Mouse (Mus musculus): ENCODE data around the gene Cadps.

Cadps gene

DNA sequence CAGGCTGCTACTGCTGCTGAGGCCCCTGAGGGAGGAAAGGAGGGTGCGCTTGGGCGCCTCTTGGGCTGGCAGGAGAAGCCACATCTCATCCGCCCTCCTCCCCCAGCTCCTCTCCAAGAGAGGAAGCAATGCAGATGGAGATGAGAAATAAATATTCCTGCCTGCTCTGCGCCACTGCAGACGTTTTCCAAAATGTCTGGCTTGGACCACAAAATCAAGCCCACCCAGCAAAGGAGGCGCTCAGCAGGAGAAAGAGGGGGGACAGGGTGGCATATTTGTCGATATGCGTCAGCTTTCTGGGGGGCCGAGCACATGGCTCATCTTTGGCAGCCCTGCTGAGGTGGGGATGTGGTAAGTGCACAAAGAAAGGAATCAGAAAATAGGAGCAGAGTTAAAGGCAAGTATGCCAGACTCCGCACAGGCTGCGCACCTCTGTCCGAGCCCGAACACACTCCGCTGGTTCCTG, 385.9 kb downstream of the Cadps start:
- in situ Hi-C loops (cut with MboI; ENCODE audit: low pct_unique_long_range_greater_than_20kb in 1 of 2, low sequenced_read_pairs in 2 of 2, unreplicated experiment in 1 of 2) = no loop called here

DNA sequence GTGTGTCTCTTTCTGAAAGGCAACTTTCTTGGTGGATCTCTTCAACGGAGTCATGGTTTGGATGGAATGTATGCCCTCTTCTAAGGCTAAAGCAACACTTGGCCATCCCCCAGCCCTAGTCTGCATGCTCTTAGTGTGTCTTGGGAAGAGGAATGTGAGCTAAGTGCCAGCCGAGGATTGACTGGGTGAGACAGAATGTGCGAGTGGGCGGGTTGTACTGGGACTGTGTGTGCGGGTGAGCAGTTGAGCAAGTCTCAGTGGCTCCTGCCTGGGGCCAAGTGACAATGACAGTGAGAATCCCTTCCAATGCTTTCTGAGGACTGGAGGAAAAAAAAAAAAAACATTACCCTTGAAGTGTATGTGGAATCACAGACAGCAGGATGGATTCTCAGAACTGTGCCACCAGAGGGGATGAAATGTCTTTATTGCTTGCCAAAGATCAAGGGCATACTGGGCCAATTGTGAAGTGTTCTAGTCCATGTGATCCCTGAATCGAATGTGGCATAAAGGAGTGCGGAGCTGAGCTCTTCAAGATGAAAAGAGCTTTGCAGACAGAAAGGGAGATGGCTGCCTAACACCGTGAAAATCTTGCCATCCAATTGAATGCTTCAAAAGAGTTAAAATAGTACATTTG, 394.7 kb downstream of the Cadps start:
- in situ Hi-C loops (cut with MboI; ENCODE audit: low pct_unique_long_range_greater_than_20kb in 1 of 2, low sequenced_read_pairs in 2 of 2, unreplicated experiment in 1 of 2) = no loop called here

DNA sequence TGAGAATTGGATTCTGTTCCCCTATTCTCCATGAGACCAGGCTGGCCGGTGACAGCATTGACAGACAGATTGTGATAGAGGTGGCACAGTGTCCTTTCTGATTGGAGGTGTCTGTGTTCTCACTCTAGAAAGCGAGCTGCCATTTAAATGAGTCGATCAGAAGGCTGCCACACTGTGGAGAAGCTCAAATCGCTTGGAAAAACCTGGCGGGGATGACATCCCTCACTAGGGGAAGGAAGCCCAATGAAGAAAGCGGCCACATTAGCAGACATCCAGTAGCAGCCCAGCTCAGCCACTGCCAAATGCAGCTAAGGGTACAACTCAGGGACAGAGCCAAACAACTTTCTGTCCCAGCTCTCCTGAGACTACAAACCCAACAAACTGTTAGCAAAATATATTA, 397.6 kb downstream of the Cadps start:
- in situ Hi-C loops (cut with MboI; ENCODE audit: low pct_unique_long_range_greater_than_20kb in 1 of 2, low sequenced_read_pairs in 2 of 2, unreplicated experiment in 1 of 2) = no loop called here

- in situ Hi-C loops (cut with MboI; ENCODE audit: low pct_unique_long_range_greater_than_20kb in 1 of 2, low sequenced_read_pairs in 2 of 2, unreplicated experiment in 1 of 2) = no loop called here
These were observed 412.6 kb downstream of the Cadps start for GRCm38 (mm10) chr14:12410276-12410675.

DNA sequence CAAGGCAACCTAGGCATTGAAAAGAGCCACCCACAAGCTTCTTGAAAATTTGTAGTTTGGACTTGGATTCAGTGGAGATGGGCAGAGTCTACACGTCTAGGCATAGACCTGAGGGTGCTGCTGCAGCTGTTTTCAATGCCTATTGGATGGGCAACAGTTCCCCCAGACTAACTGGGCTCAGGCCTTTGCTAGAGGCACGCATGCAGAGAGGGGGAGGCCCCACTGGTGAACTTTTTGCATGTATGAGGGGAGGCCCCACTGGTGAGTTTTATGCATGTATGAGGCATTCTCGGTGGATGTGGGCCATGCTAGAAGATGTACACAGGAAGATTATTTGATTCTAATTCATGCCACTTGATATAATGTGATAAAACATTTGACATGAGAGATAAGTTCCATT, 413.1 kb downstream of the Cadps start:
- in situ Hi-C loops (cut with MboI; ENCODE audit: low pct_unique_long_range_greater_than_20kb in 1 of 2, low sequenced_read_pairs in 2 of 2, unreplicated experiment in 1 of 2) = no loop called here

- in situ Hi-C loops (cut with MboI; ENCODE audit: low pct_unique_long_range_greater_than_20kb in 1 of 2, low sequenced_read_pairs in 2 of 2, unreplicated experiment in 1 of 2) = no loop called here
These were observed 416.3 kb downstream of the Cadps start for GRCm38 (mm10) chr14:12406588-12406987.

DNA sequence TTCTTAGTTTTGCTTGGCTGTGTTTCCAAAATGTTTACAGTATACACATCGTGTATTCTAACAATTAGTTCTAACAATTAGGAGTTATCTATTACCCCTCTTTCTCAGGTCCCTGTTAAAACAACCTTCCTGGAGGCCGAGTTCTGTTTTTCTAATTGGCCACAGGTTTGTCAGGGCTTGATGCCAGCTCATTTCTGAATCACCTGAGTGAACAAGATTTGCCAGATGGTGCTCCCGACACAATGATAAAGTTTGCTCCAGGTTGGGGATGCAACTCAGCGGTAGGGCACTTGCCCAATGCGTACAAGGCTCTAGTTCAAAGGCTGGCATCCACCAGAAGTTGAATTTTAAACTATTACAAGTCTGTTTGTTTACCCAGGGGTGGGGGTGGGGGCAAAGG, 417.7 kb downstream of the Cadps start:
- in situ Hi-C loops (cut with MboI; ENCODE audit: low pct_unique_long_range_greater_than_20kb in 1 of 2, low sequenced_read_pairs in 2 of 2, unreplicated experiment in 1 of 2) = no loop called here

GRCm38 (mm10) chr14:12404724-12405123, 418.2 kb downstream of the Cadps start:
- in situ Hi-C loops (cut with MboI; ENCODE audit: low pct_unique_long_range_greater_than_20kb in 1 of 2, low sequenced_read_pairs in 2 of 2, unreplicated experiment in 1 of 2) = no loop called here

DNA sequence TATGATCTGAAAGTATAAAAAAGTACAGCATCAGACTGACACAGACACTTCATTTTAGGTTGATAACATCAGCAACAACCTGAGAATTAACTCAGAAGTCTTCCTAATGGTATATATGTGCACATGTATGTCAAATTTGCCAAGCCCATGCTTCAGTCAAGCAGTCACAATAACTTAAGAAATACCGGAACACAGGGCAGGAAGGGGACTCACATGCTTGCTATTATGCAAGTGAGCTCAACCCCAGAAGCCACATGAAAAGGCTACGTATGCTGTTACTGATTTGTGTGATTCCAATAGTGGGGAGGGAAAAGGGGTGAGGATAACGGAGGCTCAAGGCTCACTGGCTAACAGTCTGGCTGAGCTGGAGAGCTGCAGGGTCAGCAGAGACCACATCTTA, 418.8 kb downstream of the Cadps start:
- in situ Hi-C loops (cut with MboI; ENCODE audit: low pct_unique_long_range_greater_than_20kb in 1 of 2, low sequenced_read_pairs in 2 of 2, unreplicated experiment in 1 of 2) = no loop called here

- in situ Hi-C loops (cut with MboI; ENCODE audit: low pct_unique_long_range_greater_than_20kb in 1 of 2, low sequenced_read_pairs in 2 of 2, unreplicated experiment in 1 of 2) = no loop called here
These were observed 422.8 kb downstream of the Cadps start for GRCm38 (mm10) chr14:12400116-12400515.

GRCm38 (mm10) chr14:12397561-12397960, 425.3 kb downstream of the Cadps start:
- in situ Hi-C loops (cut with MboI; ENCODE audit: low pct_unique_long_range_greater_than_20kb in 1 of 2, low sequenced_read_pairs in 2 of 2, unreplicated experiment in 1 of 2) = no loop called here

GRCm38 (mm10) chr14:12394318-12394717, 428.6 kb downstream of the Cadps start:
- in situ Hi-C loops (cut with MboI; ENCODE audit: low pct_unique_long_range_greater_than_20kb in 1 of 2, low sequenced_read_pairs in 2 of 2, unreplicated experiment in 1 of 2) = no loop called here

GRCm38 (mm10) chr14:12393271-12393861, 429.5 kb downstream of the Cadps start:
- in situ Hi-C loops (cut with MboI; ENCODE audit: low pct_unique_long_range_greater_than_20kb in 1 of 2, low sequenced_read_pairs in 2 of 2, unreplicated experiment in 1 of 2) = no loop called here

DNA sequence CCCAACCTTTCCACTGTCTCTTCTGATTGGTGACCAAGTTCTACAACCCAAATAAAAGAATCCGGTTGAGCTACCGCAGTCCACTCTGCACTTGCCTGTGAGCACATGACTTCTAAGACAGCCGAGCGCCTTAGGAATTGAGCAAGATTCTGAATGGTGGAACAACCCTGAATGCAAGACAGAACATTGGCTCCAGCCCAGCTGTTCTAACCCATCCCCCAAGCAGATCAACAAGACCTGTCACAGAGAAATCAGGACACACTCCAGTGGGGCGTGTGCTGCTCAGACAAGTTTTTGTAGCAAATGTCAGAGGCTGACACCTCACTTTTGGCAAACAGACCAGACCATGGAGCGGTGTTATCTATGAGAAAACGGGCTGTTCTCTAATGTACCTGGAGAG, 431.7 kb downstream of the Cadps start:
- in situ Hi-C loops (cut with MboI; ENCODE audit: low pct_unique_long_range_greater_than_20kb in 1 of 2, low sequenced_read_pairs in 2 of 2, unreplicated experiment in 1 of 2) = no loop called here

GRCm38 (mm10) chr14:12388806-12389436, 434.0 kb downstream of the Cadps start:
- in situ Hi-C loops (cut with MboI; ENCODE audit: low pct_unique_long_range_greater_than_20kb in 1 of 2, low sequenced_read_pairs in 2 of 2, unreplicated experiment in 1 of 2) = no loop called here

DNA sequence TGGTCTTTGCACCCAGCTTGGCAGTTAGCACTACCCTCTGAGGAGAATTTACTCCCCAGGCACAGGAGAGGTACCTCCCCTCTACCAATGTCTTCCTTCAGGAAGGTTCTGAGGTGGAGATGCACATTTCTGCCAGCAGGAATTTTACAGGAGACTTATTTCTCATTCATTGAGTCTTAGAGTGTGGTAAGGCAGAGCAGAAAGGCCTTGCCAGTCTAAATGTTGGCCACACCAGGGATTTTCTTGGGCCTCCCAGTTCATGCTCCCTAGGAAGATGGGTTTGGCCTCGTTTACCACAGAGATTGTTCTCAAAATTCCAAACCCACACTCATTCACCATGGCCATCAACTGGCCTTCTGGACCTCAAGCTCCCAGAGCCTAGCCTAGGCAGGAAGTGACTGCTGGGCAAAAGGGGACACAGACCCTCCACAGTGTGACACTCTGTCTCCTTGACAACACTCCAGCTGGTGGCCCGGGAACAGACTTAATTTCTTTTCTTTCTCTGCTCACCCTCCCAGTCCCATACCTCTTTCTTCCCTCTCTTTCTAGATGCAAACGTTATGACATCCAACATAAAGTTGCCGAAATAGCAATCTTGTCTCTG, 434.6 kb downstream of the Cadps start:
- in situ Hi-C loops (cut with MboI; ENCODE audit: low pct_unique_long_range_greater_than_20kb in 1 of 2, low sequenced_read_pairs in 2 of 2, unreplicated experiment in 1 of 2) = no loop called here

DNA sequence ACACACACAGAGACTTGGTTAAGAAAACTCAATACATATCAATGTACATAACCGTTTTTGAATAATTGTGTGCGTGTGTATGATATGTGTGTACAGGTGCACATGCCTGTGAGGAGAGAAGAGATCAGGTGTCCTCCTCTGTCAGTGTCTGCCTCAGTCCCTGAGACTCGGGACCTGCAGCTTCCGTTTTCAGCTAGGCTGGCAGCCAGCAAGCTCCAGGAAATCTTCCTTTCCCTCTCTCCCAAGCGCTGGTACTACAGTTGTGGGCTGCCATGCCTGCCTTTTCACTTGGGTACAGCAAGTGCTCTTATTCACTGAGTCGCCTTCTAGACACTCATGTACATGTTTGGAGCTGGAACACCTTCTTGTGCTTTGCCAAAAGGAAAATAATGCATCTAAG, 435.7 kb downstream of the Cadps start:
- in situ Hi-C loops (cut with MboI; ENCODE audit: low pct_unique_long_range_greater_than_20kb in 1 of 2, low sequenced_read_pairs in 2 of 2, unreplicated experiment in 1 of 2) = no loop called here

DNA sequence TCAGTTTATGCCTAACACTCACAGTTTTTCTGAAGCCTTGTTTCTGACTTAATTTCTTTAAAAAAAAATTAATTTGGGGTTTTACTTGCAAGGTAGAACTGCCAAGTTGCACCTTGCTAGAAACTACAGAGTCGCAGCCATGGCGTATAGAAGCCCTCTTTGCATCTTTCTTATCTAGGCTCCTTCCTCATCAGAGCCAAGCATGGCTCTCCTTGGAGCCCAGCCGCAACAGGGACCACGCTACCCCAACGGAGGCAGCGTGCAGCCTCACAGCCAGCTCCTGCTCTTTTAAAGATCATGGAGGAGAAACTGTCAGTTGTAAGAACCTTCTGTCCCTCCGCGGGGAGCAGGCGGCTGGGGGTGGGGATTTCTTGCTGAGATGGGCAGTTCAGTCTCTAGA, 445.0 kb downstream of the Cadps start:
- in situ Hi-C loops (cut with MboI; ENCODE audit: low pct_unique_long_range_greater_than_20kb in 1 of 2, low sequenced_read_pairs in 2 of 2, unreplicated experiment in 1 of 2) = no loop called here

DNA sequence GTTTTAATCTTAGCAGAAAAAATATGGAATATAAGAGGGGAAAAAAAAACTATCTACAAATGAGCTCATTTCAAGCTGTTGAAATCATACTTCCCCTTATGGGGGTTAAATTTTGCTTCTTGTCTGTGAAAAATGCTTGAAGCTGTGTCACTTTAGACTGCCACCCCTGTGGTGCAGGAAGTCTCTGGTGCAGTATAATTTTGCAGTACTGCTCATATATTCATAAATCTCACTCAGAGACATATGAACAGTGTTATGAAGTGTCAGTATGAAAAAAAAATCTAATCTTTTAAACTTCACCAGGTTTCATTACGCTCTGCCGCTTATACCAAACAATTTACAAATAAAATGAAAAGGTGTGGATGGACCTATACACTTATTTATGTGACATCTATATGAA, 445.6 kb downstream of the Cadps start:
- in situ Hi-C loops (cut with MboI; ENCODE audit: low pct_unique_long_range_greater_than_20kb in 1 of 2, low sequenced_read_pairs in 2 of 2, unreplicated experiment in 1 of 2) = no loop called here

DNA sequence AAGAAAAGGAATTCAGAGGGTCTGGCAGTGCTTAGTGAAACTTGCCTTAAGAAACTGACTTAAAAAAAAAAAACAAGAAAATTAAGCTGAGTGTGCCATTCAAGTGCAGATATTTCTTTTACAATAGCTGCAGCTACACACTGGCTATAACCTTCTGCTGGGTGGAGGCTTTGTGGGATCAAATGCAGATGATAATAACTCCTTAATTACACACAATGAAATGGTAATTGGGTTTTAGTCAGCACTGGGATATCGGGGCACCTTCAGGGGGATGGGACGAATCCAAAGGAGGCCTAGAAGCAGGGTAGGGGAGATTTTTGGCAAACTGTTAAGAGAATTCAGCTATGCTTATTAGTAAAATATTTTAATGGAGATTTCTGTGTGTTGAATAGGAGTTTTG, 447.4 kb downstream of the Cadps start:
- in situ Hi-C loops (cut with MboI; ENCODE audit: low pct_unique_long_range_greater_than_20kb in 1 of 2, low sequenced_read_pairs in 2 of 2, unreplicated experiment in 1 of 2) = no loop called here
